Mouse (Mus musculus) spleen, postnatal 14 days (tissue): ENCODE data around the gene Fndc3b.

Experiments
- DNase-seq, 2 experiments: peaks; one replicate each; pipeline ENCODE4 v3.0.0; 2021 to 2022; ENCODE audit warnings: low spot score in 2 of 2

Fndc3b gene

DNA sequence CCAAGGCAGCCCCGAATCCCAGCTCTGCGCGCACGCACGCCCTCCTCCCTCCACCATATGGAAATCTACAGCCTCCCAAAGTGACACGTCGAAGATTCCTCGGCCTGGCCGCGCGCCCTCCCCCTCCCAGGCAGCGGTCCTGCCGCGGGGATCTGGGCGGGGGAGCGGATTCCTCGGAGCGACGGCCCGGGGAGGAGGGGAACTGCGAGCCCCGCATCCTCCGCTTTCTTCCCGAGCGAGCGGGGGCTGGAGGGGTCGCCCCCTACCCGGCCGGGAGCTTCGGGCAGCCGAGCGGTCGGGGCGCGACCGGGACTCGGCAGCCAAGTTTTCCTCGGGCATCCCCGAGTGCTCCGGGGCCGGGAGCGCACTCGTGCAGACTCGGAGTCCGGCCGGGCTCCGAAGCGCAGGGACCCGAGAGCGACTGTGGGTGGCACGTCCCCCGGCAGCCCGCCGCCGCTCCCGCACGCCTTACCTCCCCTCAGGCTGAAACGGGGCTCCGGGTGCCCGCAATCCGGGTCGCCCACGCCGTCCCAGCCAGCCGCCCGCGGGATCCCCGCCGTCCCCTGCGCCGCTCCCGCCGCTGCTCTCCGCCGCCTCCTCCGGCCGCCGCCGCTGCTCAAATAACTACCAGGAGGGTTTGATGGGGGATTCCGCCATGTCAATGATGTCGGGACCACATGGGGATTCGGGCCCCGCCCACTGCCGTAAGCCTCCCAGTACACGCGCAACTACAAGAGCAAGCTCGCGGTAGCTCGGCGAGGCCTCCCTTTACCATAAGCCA is at the start of gene Fndc3b:
Gene Fndc3b (minus strand): TSS at position 660 of the 781 bp plus-strand sequence.
- peak; percentile 66 to 76 for DNase-seq

GRCm38 (mm10) chr3:27760278-27760677 is 49.2 kb upstream of the Fndc3b start:
- no peak for DNase-seq

GRCm38 (mm10) chr3:27758976-27759375 is 47.9 kb upstream of the Fndc3b start:
- no peak for DNase-seq

DNA sequence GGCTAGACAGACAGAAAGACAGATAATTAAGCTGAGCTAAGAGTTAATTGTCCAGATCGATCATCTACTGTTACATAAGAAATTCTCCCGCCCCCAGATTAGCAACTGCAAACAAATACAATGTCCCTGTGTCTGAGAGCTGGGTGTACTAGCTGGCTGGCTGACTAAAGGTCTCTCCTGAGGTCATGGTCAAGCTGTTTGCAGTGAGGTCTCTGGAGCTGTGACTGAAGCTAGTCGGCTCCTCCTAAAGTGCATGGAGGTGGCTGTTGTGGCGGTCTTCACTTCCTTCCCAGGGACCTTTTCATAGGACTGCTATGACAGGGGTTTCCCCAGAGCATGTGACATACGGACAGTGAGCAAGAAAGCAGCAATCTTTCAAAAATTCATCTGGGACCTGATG is 40.5 kb upstream of the Fndc3b start:
- no peak for DNase-seq

- DNase-seq = no peak
These were observed 40.0 kb upstream of the Fndc3b start for GRCm38 (mm10) chr3:27751156-27751555.

DNA sequence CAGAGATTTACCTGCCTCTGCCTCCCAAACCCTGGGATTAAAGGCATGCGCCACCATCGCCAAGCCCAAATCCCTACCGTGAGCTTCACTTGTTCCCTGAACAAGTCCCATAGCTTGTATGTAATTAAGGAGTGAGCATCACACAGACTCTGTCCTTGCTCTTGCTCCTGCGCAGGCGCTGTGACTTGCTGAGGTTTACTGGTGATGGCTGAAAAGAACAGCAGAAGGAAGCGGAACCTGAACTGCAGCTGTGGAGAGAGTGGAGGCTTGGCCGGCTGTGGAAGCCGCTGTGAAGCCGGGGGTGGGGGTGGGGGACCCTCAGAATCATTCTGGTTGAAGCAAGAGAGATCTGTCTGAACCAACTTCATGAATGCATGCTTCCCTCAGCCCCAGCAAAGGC is 34.5 kb upstream of the Fndc3b start:
- DNase-seq = no peak

- no peak for DNase-seq
These were observed 33.6 kb upstream of the Fndc3b start for GRCm38 (mm10) chr3:27744754-27745153.

- no peak for DNase-seq
These were observed 32.4 kb upstream of the Fndc3b start for GRCm38 (mm10) chr3:27743271-27744145.

DNA sequence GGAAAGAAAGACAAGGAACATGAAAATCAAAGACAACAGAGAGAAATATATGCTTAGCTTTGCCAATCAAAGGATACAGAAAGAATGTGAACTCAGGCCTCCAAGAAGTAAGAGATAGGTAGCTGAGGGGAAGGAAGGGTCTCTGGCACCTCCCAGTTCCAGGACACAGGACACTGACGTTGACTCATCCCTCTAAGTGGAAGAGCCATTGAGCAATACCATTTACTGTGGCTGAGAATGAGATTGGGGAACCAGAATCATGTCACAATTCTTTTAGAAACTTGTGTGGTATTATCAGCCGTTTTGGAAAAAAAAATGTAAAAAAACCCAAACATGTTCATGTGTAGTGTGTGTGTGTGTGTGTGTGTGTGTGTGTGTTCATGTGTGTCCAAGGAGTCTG is 31.0 kb upstream of the Fndc3b start:
- DNase-seq = no peak

GRCm38 (mm10) chr3:27740136-27740535 is 29.0 kb upstream of the Fndc3b start:
- no peak for DNase-seq

- DNase-seq = no peak
These were observed 25.1 kb upstream of the Fndc3b start for GRCm38 (mm10) chr3:27736180-27736579.

DNA sequence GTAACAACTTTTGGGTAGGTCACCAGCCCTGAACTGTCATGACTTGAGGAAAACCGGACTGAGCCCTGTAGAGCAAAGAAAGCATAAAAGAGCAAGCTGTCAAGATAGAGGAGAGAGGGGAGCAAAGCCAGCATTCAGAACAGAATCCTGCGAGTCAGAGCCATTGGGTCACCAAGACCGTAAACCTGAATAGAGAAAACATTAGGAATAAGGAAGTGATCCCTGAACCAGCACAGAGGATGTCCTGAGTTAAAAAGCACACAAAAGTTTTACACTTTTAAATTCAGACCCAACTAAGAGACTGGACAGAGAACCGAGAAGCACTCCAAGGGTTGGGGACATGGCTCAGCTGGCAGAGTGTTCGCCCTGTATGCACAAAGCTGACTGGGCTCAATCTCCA is 24.0 kb upstream of the Fndc3b start:
- no peak for DNase-seq

DNA sequence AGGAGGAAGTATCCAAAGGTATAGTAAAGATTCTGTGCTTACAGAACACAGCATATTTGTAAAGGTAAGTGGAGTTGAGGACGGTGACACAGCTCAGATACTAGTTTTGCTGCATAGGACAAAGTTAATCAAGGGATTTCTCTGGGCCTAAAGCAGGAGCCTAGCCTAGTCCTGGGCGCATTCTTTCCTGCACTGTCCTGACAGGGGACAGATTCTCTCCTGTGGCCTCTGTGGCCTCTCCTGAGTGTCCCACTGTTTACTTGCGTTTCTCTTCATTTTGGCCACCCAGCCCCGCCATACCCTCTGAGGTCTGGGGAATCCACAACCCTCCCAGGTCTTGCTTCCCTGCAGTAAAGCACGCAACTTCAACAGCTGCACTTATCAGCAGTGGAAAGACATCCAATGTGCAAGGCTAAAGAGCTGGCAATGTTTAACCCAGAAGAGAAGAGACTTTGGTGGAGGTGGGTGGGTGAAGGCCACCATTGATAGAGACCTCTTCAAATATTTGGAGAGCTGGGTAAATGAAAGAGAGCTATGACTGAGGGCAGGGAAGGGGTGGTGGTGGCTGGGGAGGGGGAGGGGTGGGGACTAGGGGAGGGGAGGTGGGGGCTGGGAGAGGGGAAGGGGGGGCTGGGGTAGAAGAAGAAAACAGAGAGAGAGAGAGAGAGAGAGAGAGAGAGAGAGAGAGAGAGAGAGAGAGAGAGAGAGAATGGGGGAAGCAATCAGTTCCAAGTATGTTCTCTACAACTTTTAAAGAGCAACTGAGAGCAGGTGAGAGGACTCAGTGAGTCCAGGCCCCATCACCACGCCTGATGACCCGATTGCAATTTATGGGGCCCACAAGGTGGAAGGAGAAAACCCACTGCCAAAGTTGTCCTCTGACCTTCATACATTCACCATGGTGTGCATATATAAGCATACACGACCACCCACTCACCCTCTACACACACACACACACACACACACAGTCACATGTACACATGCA is 18.0 kb upstream of the Fndc3b start:
- no peak for DNase-seq

GRCm38 (mm10) chr3:27728176-27728575 is 17.1 kb upstream of the Fndc3b start:
- DNase-seq = no peak

DNA sequence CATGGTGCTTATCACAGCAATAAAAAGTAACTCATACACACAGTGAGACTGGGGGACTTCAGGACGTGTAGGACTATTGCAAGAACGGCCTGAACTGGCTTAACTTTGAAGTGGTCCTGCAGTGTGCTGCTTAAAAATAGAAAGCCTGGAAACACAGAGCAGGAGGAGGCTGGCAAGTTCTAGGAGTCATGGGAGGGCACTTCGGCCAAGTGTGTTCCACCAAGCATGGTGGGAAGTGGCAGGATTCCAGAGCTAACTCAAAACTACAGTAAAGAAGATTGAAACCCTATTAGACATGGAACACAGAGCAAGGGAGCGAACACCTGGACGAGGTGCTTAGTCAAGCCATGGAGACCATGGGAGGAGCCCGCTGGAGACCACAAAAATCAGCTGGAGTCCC is 14.6 kb upstream of the Fndc3b start:
- no peak for DNase-seq

DNA sequence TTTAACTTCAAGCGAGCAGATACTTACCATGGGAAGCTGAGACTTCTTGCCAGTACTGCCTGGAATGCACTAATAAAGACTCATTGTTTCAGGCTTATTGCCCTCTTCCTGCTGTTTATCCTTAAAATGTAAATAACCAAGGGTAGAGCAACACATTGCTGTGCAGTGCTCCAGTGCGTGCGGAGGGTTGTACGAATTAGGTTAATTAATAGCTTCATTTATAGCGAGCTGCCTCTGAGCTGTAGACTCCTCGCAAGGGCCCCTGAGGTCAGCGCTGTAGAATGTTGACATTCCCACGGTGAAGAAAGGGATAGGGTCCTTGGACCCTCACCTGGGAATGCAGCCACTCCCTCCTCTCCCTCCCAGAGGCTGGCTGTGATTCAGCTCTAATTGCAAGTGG is 13.1 kb upstream of the Fndc3b start:
- no peak for DNase-seq

DNA sequence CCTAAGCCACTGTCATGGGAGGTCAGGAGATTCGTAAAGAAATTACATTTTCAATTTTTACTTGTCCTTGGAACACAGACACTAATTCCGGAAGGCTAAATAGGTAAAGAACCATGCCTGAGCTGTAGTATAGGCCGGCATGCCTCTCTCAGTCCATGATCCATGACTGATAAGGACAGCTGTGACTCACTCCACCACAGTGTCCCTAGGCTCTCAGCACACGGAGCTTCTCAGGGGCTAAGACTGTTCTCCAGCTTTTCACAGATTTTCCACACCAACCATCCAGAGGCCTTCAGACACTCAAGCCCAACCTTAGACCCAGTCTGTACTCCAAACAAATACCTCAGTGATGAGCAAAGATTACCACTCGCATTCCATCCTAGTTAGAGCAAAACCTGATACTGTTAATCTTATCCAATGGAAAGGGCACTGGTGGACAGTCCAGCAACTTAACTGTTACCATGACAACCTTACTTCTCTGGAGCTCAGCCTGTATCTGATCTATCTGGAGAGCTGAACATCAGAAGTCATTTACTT is 7.8 kb upstream of the Fndc3b start:
- no peak for DNase-seq

GRCm38 (mm10) chr3:27713971-27714370 is 2.9 kb upstream of the Fndc3b start:
- DNase-seq = no peak

GRCm38 (mm10) chr3:27712421-27712820 is 1.3 kb upstream of the Fndc3b start:
- DNase-seq = no peak

DNA sequence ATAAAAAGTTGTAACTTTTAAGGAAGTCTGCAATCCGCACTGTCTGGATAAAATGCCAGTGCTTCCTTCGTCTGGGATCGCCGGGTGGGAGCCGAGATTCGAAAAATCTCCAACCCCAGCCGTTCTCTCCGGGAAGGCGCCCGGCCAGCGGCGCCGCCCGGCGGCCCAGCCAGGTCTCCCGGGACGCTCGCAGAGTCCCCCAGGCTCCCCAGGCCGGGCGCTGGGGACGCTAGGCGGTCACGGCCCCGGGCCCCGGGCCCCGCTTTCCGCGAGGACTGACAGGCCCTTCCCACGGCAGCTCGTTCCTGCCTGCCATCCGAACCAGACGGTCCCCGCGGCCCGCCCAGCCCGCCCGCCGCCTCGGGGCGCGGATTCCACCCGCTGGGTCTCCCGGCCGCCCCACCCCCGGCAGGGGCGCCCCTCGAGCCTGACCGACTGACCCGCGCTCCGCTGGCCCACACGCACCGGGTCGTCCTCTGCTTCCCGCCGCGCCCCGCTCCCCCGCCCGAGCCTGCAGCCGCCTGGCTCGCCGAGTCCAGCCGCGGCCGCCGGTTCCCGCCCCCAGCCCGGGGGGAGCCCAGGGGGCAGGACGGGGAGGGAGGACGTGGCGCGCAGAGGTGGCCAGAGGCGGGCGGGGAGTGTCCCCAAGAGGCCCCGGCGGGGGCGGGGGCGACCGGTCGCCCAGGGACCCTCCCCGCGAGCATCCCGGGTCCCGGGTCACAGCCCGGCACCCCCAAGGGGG is 1.0 kb downstream of the Fndc3b start:
- peak; percentile 10 to 11 for DNase-seq
